Mouse (Mus musculus) E14TG2a.4 (cell line): ENCODE measurements around the gene Trip13.

Source experiments
- CTCF ChIP-seq: conservative IDR thresholded peaks from 2 replicates; pipeline ENCODE4 v1.5.1; 2014; ENCODE audit warnings: low read length
- POU5F1 ChIP-seq: IDR thresholded peaks from 2 replicates; pipeline ENCODE4 v1.6.1; 2014; ENCODE audit warnings: low read length, borderline replicate concordance

DNA sequence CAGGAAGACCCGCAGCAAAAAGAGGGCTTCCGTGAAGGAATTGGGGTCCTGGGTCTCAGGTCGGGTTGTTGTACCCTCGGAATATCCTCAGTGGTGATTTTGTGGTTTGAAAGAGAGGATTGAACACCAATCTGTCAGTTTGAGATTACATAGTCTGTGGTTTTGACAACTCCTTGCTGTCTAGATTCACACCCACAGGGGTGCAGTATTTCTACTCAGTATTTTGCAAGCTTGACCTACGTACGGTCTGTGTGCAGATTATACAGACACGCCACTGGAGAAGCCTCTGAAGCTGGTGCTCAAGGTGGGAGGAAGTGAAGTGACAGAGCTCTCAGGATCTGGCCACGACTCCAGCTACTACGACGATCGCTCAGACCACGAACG lies 585 bp upstream of the Trip13 start:
- TF ChIP-seq CTCF (no peak), POU5F1 (no peak)
